Mouse (Mus musculus): ENCODE results near the gene Csrp3. TPM values are rescaled to one million over a fixed set of nuclear protein-coding genes. Genes with fewer than 3 reads are reported as not detected.

Csrp3 gene
- total RNA-seq, 2 experiments from 2014 or later = not detected

GRCm38 (mm10) chr7:48784773-48785523, 62.9 kb downstream of the Csrp3 start:
- intact Hi-C loops (cut with DNase I) = no loop called here

GRCm38 (mm10) chr7:48782432-48782831, 65.4 kb downstream of the Csrp3 start:
- no peak for DNase-seq (ENCODE audit: low spot score in 2 of 2)
- intact Hi-C loops (cut with DNase I) = no loop called here

More at GRCm38 (mm10) chr7:48784773-48785523, 62.9 kb downstream of the Csrp3 start:
- DNase-seq (ENCODE audit: low spot score in 2 of 2) = no peak

Other genes with a start within 250 kb of the Csrp3 start
- not detected for gene Mrgprb3, start 204.2 kb downstream of the Csrp3 start, total RNA-seq (2021)
- gene Zdhhc13, start 59.0 kb downstream of the Csrp3 start, total RNA-seq (2021) = 10 to 100 TPM; 25.5 to 26.6 TPM
- gene E2f8, start 33.6 kb upstream of the Csrp3 start, total RNA-seq (2021) = under 1 TPM; 0.25 to 0.27 TPM
- 100 to 1,000 TPM in 1 of 2 experiments, 10 to 100 TPM in 1; 62.0 to 120 TPM for gene Nav2, start 60.7 kb upstream of the Csrp3 start, total RNA-seq (2021)